Mouse (Mus musculus) thymus, postnatal 10 days (tissue): ENCODE data around the gene Gm10277.

Experiments used
- DNase-seq, 2 experiments: peaks; one replicate each; pipeline ENCODE4 v3.0.0; 2021; ENCODE audit warnings: low spot score in 2 of 2

Gm10277 gene

DNA sequence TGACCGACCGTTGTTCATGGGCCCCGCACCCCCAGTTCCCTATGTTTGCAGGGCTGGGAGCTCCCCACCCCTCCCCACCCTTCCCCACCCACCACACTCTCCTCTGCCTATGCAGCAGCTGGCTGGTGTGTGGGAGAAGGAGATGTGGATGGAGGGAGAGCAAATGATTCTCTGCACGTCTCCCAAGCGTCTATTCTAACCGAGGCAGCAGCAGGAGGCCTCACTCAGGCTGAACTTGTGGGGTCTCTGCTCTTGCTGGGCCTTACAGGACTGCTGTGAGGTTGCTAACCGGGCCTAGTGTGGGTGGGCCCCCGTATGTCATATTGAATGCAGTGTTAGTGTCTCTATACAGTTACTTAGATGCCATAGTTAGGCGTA lies 12.9 kb upstream of the Gm10277 start:
- no peak for DNase-seq

DNA sequence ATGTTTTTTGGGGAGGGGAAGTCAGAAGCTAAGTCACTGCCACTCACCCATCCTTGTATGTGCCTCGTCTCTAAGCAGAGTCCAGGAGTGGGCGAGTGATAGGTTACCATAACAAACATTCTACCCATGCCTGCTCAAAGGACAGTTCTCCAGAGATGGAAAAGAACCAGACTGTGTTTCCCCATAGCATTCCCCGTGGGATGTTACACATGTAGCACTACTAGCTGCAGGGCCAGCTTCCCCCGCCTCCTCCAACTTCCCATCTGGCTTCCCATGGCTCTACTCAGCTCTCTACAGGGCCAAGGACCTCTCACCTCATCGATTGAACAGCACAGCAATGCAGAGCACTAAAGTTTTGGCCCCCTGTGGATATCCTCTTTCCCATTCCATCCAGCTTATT lies 7.7 kb upstream of the Gm10277 start:
- no peak for DNase-seq

DNA sequence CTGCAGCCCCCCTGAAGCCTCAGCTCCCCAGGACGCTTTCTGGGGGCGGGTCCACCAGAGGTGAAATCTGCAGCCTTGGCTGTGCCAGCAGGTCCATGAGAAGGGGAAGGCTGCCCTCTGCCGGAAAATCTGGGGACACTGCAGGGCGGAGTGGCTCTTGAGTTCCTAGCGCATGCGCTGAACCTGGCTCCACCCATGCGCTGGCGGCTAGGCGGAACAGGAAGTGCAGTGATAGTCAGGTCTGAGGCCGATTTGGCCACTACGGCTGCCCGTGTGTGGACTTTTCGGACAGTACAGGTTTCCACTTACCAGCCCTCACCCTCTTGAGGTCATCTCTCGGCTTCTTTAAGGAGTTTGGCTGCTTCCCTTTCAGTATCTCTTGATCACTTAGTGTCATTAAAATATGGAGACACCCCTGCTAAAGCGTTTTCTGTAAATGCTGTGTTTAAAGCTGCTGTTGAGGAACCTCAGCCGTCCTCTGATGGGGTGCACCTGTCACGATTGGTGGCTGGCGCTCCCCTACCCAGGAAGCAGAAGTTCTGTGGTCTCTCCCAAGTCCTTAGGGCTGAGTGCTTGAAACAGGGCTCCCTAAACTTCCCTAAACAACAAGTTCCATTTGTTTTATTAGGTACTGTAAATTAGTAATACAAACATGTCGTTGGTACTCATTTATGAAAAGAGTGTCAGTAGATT lies 5.8 kb upstream of the Gm10277 start:
- DNase-seq = peak; percentile 95 to 98

DNA sequence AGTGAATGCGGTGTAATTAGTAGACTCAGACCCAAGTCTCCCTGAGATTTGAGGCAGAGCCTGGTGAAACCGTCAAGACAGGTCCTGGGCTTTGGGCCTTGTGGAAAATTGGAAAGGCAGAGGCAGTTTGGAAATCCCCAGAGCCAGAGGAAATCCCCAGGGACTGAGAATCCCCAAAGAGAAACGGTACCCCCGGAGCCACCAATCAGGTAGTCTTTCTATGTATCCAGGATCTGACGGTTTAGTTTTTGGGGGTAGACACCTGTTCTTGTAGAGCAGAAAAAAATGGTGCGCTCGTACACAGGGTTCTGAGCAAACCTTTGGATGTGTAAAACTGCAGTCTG lies 5.0 kb upstream of the Gm10277 start:
- DNase-seq = no peak

DNA sequence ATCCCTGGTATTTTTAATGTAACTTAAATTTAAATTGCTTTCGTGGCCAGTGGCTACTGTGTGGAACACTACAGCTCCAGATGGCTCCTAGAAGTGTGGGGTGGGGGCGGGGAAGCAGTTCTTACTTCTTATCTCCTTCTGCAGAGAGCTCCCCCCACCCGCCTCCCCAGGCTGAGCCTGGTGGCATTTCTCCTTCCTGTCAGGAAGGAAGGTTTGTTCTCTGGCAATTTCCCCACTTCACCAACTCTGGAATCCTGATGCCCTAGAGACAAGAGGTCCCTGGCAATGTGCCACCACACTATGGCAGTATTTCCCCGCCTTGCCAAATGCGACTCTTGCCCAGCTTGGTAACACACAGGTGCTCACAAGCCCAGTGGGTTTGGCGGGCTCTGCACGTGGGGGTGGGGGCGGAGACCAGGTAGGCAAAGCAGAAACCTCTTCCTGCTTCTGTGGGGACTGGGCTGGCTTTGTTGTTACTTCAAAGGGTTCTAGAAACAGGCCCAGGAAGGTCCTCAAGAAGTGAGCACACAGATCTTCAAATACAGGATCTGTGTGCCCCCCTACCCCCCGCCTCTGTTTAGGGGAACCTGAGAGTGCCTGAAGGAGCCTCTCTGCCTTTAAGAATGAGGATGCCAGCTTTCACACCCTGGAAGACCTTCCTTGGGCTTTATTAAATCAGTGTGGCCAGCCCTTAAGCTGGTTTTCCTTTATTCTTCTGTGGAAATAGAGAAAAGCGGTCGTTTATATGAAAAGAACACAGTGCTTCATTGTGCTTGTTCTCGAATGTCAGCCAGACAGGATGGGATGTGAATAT lies 4.4 kb upstream of the Gm10277 start:
- peak; percentile 80 to 89 for DNase-seq

DNA sequence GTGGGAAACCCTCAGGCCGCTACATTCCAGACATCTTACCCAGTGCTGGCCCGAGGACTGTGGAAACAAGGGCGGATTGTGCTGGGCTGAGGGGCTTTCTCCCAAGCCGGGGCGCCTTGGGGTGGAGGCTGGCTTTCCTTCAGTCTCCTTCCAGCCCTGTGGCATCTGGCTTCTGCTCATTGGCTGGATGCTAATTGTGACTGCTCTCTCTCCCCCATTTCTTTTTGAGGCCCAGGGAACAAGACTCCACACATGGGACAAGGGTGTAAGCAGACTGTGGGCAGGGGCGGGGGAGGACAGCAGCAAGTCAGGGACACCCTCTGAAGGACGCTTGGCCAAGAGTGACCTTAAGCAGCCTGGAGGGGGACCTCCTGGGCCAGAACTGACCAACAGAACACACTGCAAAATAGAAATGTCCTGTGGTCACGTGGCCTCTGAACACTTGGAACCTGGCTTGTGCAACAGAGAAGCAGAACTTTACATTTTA lies 3.7 kb upstream of the Gm10277 start:
- peak in 1 of 2 experiments; percentile 14 for DNase-seq

DNA sequence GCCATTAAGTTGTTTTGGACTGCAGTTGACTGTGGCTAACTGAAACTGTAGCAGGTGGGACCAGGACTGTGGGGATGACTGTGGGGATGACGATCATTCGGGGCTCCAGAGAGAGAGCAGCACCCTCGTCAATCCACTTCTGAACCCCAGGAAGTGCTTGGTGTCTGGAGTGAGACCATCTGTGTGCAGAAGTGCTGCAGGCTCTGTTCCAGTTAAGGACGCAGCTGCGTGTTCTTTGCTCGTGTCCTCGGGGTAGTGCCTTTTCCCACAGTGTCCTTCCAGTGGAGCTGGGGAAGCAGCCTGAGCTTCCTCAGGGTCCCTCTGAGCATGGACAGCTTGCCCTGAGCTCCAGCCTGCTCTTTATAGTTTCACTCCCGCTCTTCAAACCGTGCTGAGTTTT lies 2.7 kb upstream of the Gm10277 start:
- DNase-seq = peak; percentile 42 to 58

DNA sequence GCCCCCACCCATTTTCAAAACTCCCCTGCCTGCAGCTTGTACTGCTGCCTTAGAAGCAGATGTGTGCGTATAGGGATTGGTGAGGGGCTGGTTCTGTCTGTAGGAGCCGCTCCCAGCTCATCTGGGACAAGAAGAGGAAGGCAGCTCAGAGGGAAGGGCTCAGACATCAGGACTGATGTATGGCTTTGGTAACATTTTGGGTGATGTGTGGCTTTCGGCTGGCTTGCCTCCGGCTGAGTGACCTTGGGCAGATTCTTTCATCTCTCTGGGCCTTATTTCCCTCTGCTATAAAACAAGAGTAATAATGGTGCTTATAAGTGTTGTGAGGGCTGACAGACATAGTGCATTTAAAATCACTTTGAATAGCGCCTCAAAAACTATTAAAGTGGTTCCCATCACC lies 2.0 kb upstream of the Gm10277 start:
- DNase-seq = no peak

DNA sequence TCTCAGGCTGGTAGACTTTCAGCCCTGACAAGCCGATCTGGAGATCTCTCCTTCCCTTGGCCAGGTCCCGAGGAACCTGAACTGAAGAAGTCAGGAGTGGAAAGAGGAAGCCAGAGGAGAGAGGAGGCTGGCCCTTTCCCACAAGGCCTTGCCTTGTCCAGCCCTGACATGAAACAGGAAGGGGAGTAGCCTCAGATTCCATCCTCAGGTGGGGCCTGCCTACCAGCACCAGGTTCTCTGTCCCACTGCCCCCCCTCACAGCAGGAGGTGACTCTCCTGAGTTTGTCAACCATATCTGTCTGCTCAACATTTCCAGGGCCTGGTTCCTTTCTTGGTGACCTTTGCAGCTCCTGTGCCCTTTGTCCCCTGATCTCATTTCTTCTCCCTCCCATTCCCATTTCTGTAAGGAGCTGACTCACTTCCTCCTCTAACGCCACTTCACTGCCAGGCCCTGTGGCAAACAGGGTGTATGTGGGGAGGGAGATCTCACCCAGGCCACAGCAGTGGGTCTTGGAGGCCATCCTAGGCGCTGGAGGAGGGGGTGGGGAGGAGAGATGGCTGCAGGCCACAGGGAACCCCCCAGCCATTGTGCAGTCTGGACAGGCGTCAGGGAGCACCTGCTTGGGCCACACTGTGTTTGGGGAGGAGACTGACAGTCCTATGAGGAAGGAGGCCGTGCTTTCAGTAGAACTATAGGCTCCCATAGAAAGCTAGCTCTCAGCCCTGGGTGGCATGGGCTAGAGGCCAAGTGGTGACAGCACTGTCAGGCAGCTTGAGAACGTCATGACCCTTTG lies 1.6 kb downstream of the Gm10277 start:
- no peak for DNase-seq

DNA sequence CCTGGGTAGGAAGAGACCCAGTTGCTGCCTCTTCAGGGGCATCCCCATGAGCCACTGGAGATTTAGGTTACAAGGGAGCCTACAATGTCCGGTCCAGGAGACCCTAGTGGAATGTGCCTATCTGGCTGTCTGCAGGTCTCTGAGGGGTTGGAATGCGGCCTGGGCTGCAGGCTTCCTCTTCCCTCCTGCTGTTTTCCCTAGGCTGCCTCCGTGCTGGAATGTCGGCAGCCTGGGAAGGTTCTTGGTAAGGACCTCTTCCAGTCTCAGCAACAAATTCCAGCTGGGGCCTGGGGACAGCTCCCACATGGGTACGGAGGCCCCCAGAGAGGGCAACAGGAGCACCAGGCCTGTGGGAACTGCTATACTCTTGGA lies 2.2 kb downstream of the Gm10277 start:
- no peak for DNase-seq

DNA sequence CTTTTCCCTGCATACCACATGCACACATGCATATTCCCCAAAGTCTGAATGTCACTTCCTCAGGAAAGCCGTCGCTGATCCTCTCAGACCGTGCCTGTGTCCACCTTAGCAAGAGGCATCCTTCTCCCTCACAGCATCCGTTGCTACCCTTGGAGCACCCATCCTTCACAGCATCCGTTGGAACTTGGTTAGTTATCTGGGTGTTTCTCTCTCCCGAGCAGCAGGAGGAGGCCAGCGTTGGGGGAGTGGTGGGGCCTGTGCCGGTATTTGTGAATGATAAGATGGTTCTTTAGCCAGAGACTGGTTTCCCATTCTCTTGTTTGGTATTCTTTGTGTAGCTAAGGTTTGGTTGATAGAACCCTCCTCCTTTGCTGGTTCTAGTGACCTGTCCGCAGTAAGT lies 2.7 kb downstream of the Gm10277 start:
- no peak for DNase-seq

DNA sequence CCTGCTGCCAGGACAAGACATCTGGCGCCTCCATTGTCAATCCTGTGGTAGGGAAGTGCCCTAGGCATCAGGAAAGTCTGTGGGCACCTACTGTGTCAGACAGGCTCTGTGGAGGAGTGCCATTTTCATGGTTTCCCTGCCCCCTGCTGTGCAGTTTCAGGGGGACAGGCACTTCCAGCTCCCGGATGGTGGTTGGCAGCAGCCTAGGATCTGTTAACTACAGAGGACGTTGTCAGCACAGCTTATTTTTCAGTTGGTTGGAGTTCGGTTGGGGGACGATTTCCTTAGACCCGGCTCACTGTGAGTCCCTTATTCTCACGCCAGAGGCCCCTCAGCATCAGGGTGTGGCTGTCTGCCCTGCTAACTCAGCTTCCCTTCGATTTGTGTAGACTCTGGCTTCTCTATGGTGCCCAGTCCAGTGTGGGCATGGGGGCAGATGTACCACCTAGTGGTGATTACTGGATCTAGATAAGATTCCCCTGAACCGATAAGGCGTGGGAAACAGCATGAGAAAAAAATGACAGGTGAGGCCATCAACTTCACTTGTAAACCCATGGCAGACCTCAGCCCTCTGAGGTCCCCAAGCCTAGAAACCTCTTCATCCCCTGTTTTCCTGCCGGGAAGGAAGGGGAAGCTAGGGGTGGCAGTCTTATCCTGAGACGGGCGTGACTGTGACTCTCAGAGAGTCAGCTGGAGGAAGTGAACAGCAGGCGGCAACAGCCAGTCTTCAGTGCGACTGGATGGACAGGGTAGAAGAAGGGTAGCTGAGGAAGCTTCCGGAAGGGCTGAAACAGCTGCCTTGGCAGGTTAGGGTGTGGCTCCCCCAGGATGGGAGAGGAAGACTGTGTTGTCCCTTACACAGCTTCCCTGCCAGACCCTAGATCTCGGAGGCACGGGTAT lies 3.5 kb downstream of the Gm10277 start:
- peak in 1 of 2 experiments; percentile 33 for DNase-seq

DNA sequence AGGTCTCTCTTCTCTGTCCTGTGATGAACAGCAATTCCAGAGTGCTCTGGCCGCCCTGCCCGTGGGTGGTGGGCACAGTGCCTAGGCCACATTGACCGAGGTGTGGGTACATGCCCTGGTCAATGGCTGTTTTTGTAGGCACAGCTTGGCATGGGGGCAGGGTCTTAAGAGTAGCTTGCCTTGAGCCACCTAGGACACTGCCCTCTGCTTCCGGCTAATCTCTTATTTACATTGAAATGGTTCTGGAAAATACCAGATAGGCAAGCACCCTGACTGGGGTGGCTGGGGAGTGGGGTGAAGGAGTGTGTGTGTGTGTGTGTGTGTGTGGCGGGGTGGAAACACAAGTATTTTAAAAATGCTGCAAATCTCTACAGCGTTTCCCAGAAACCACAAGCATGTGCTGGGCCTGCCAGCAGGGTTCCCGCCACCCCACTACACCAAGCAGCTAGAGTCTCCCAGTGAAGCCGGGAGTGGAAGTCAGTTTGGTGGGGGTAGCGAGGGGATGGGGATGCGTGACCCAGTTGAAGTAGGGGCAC lies 4.3 kb downstream of the Gm10277 start:
- DNase-seq = no peak

DNA sequence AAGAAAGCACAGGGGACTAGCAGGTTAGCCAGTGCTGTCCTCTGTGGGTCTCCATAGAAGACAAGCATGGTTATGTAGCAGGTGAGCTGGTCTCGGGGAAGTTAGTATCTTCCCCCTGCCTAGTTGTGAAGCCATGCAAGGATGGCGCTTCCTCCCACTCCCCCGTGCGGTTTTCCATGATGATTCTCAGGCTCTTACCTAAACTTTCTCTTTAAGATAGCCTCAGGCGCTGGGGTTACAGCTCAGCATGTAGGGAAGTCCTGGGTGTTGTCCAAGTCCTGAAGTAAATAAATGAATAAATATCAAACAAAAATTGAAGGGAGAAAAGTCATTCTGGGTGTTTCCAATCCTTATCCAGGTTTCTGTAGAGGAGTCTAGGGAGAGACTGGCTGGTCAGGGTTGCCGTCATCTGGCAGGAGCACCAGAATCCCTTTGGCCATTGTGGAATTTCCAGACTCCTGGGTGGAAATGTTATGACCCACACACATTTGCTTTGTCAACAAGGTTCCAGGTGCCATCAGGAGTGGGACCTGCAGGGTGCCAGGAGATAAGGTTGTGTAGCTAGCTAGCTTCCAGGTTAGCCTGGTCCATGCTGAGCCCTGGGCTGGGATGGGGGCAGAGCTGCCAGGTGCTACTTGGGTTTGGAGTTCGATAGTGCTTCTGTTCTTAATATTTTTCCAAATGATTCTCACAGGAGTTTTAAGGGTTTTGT lies 5.3 kb downstream of the Gm10277 start:
- DNase-seq = no peak

DNA sequence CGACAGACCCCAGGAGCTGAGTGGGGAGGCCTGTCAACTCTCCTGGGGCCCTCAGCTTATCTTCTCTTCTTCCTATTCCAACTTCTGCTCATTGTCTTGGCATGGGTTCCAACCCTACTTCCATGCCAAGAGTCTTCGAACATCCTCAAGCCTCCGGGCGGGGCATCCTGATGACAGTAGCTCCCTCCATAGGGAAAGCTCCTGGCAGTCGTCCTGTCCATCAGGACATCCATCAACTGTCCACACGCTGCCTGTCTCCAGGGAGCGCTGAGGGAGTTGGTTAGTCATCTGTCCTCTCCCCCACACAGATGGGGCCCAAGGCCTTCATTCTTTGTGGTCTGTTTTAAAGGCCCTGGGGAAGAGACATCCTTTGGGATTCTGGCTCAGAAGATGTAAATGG lies 6.5 kb downstream of the Gm10277 start:
- DNase-seq = no peak

DNA sequence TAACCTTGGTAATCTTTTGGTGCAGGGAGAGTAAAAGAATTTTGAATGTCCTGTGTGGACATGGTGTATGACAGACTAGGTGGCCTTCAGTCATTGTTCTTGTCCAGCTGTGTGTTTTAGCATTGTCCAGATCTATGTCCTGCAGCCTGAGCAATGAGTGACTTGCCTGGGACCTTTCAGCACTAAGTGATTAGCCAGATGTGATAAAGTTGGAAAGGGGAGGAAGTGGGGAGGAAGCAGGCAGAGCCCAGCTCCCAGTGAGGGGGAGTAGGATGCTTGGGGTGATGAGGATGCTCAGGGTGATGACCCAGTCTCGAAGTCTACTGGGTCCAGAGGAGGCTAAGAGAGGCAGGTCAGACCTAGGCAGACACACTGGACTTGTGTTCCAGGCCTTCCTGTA lies 8.3 kb downstream of the Gm10277 start:
- DNase-seq = no peak

DNA sequence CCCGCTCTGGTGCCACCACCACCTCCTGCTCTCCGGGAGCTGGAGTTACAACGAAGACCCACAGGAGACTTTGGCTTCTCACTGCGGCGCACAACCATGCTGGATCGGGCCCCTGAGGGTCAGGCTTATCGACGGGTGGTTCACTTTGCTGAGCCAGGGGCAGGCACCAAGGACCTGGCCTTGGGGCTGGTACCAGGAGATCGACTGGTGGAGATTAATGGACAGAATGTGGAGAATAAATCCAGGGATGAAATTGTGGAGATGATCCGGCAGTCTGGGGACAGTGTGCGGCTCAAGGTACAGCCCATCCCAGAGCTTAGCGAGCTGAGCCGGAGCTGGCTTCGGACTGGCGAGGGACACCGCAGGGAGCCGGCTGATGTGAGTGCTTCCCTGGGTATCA lies 9.6 kb downstream of the Gm10277 start:
- no peak for DNase-seq

DNA sequence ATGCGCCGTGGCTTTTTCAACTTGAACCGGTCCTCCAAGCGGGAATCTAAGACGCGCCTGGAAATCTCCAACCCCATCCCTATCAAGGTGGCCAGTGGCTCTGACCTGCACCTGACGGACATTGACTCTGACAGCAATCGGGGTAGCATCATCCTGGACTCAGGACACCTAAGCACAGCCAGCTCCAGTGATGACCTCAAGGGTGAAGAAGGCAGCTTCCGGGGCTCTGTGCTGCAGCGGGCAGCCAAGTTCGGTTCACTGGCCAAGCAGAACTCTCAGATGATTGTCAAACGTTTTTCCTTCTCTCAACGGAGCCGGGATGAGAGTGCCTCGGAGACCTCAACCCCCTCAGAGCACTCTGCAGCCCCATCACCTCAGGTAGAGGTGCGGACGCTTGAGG lies 10.1 kb downstream of the Gm10277 start:
- no peak for DNase-seq

DNA sequence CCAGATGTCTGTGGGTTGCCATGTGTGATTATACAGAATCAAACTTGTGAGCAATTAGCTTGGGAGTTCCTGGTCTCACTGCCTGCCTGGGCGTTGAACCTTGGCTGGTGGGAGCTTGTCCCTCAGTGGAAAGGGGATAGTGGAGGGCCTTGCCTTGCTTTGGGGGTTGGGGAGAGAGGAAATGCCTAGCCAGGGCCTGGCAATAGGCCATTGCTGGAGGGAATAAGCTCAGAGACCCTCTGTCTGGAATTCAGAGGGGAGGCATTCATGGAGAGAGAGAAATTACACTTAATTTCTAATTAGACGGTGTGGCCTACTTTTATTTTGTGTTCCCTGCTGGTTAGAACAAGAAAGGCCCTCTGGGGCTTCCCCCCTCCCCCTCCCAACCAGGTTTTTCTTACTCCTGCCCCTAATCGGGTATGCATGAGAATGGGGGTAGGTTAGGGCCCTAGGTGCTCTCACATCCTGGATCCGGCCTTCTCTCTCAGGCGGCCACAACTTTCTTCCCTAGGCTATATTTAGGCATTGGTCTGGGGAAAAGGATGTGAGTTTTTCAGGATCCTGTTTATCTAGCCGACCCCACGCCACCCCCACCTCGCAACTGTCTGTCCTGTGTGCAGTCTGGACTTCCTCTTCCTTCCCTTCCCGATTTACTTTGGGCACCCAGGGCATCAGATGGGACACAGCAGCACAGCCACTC lies 11.7 kb downstream of the Gm10277 start:
- DNase-seq = no peak
